8 mouse cellular contexts compared by ENCODE assay signal in the genomic region with DNA sequence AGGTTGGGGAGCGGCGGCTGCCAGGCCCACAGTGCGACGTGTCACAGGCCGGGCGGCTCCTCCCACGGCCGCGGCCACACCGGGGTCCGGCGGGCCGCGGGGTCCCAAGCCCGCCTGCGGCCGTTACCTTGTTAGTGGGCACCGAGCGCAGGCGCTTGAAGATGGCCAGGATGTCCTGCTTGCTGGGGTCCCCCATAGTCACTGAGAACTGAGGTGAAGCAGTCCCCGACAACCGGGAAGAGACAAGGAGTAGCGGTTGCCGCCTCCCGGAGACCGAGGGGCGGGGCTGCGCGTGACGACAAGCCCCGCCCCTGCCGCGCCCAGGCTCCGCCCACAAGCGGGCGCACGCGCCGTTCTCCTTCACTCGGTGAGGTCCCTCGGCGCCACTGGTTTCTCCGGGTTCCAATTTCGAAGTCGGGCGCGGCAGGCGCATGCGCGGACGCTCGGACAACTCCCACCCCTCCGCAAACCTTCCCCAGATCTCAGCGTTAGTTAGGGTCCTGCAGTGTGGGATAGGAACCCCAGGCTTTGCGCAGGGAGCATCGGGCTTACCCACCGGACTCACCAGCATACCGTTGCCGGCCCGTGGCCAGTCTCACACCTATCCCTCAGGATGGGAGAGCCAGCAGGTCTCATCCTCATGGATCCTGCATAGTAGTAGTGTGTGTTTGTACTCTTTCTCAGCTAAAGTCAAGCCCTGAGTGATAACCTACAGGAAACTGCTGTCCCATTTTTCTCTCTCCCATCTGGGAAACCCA. TPM values are rescaled to one million over a fixed set of nuclear protein-coding genes. Genes with fewer than 3 reads are reported as not detected.
DNase-seq lines count a peak whose midpoint lies in the region; ATAC-seq and TF ChIP-seq lines count a peak whose summit lies in the region.

A gene (minus strand): TSS at position 294 of the 758 bp plus-strand sequence.

- TF ChIP-seq CTCF in CH12.LX (conservative IDR thresholded peaks at IDR 0.05 in 1 of 2, IDR thresholded peaks at IDR 0.05 in 1 of 2; ENCODE audit: low read depth in 2 of 2, low read length in 2 of 2) = no peak
- no peak for TF ChIP-seq CTCF in heart, postnatal 0 days (IDR thresholded peaks at IDR 0.05; ENCODE audit: low read depth)
- TF ChIP-seq CTCF in testis, adult 2 months (IDR thresholded peaks at IDR 0.05; ENCODE audit: control insufficient read depth, insufficient read depth, insufficient replicate concordance, low read depth, low read length) = no peak

- H3K9me3 ChIP-seq in CH12.LX (replicated peaks; ENCODE audit: low read length) = no peaks in the 10 kb centered on the region
- no peaks in the 10 kb centered on the region for H3K9me3 ChIP-seq in forebrain, embryonic 12.5 days
- no peaks in the 10 kb centered on the region for H3K9me3 ChIP-seq in heart, postnatal 0 days (replicated peaks; ENCODE audit: control insufficient read depth, low read length)
- no peaks in the 10 kb centered on the region for H3K9me3 ChIP-seq in liver, embryonic 16.5 days (replicated peaks; ENCODE audit: control insufficient read depth, low read length)
- H3K9me3 ChIP-seq in neural tube, embryonic 13.5 days = no peaks in the 10 kb centered on the region

- H3K9ac ChIP-seq in CH12.LX (ENCODE audit: insufficient read depth, low read depth) = peak within 1 kb of the TSS; percentile 53
- H3K9ac ChIP-seq in forebrain, embryonic 12.5 days = peak within 1 kb of the TSS; percentile 85
- H3K9ac ChIP-seq in heart, postnatal 0 days (replicated peaks; ENCODE audit: low read depth, low read length) = peak within 1 kb of the TSS; percentile 66
- peak within 1 kb of the TSS; percentile 83 for H3K9ac ChIP-seq in liver, embryonic 16.5 days (ENCODE audit: low read depth, low read length)
- peak within 1 kb of the TSS; percentile 95 for H3K9ac ChIP-seq in neural tube, embryonic 13.5 days

- in situ Hi-C loops in CH12.LX (cut with MboI; ENCODE audit: low pct_ligation_motif_present, low pct_unique_long_range_greater_than_20kb, low sequenced_read_pairs) = no loop called here

- peak; percentile 85 for DNase-seq in CH12.LX (ENCODE audit: extremely low read depth)
- peak; percentile 84 for DNase-seq in c-Kit-positive CD71-positive TER-119-negative erythroid progenitor cells, embryonic 14.5 days (ENCODE audit: low read depth)
- DNase-seq in heart, postnatal 0 days (ENCODE audit: low spot score) = peak; percentile 84
- peak; percentile 96 to 97 for DNase-seq in kidney, postnatal 4 days

- dilution Hi-C loops in CH12.LX (cut with MboI; ENCODE audit: extremely low pct_ligation_motif_present, extremely low pct_unique_long_range_greater_than_20kb, low sequenced_read_pairs) = no loop called here

- peak; percentile 64; the same call in 1 of the 2 replicates for TF ChIP-seq POLR2A in CH12.LX (IDR thresholded peaks at IDR 0.05; ENCODE audit: low read depth, low read length)
- TF ChIP-seq POLR2A in testis, adult 2 months (IDR thresholded peaks at IDR 0.05; ENCODE audit: control insufficient read depth, low read depth, low read length) = peak; percentile 64

- H3K27ac ChIP-seq in CH12.LX (ENCODE audit: insufficient read depth, low read depth) = no peak within 1 kb of the TSS
- H3K27ac ChIP-seq in forebrain, embryonic 12.5 days = 0 out of 2 replicates have a peak within 1 kb of the TSS, but pooled peaks have one; percentile 13
- H3K27ac ChIP-seq in heart, postnatal 0 days (ENCODE audit: low read depth) = peak within 1 kb of the TSS; percentile 52
- peak within 1 kb of the TSS; percentile 68 for H3K27ac ChIP-seq in liver, embryonic 16.5 days (ENCODE audit: low read length)
- H3K27ac ChIP-seq in neural tube, embryonic 13.5 days (replicated peaks) = peak within 1 kb of the TSS; percentile 67
- H3K27ac ChIP-seq in testis, adult 2 months (ENCODE audit: control insufficient read depth, insufficient read depth, low read depth, low read length) = peak within 1 kb of the TSS; percentile 86

- H3K36me3 ChIP-seq in CH12.LX (replicated peaks in 1 of 2; ENCODE audit: control insufficient read depth in 1 of 2, insufficient read depth in 1 of 2, low read length in 1 of 2) = peaks cover 0 to 12% of the 10 kb centered on the region in 2 experiments
- H3K36me3 ChIP-seq in forebrain, embryonic 12.5 days (replicated peaks) = peaks cover 4% of the 10 kb centered on the region; the same call in 1 of the 2 replicates
- peaks cover 5% of the 10 kb centered on the region; the same call in 1 of the 2 replicates for H3K36me3 ChIP-seq in heart, postnatal 0 days (replicated peaks; ENCODE audit: control insufficient read depth, insufficient read depth, low read length)
- no peaks in the 10 kb centered on the region for H3K36me3 ChIP-seq in liver, embryonic 16.5 days (ENCODE audit: control insufficient read depth, insufficient read depth)
- 0 out of 2 replicates have a peak, but pooled peaks cover 6% of the 10 kb centered on the region for H3K36me3 ChIP-seq in neural tube, embryonic 13.5 days
- H3K36me3 ChIP-seq in testis, adult 2 months (ENCODE audit: control insufficient read depth, insufficient read depth, low read length) = peaks cover 4% of the 10 kb centered on the region

- H3K27me3 ChIP-seq in CH12.LX (replicated peaks) = peaks cover 3% of the 10 kb centered on the region
- H3K27me3 ChIP-seq in forebrain, embryonic 12.5 days = no peaks in the 10 kb centered on the region
- H3K27me3 ChIP-seq in heart, postnatal 0 days (ENCODE audit: control insufficient read depth, insufficient read depth, low read length) = no peaks in the 10 kb centered on the region
- no peaks in the 10 kb centered on the region for H3K27me3 ChIP-seq in liver, embryonic 16.5 days (ENCODE audit: control insufficient read depth, insufficient read depth, low read depth, low read length)
- no peaks in the 10 kb centered on the region for H3K27me3 ChIP-seq in neural tube, embryonic 13.5 days
- no peaks in the 10 kb centered on the region for H3K27me3 ChIP-seq in testis, adult 2 months (ENCODE audit: control insufficient read depth, insufficient read depth, low read length)

- WGBS in forebrain, embryonic 12.5 days = under 1% methylated on average over 51 of the region's 60 CpGs
- WGBS in heart, postnatal 0 days = under 1% methylated on average over 51 of the region's 60 CpGs
- under 1% methylated on average over 58 of the region's 60 CpGs for WGBS in liver, embryonic 16.5 days (ENCODE audit: insufficient replicate concordance)
- WGBS in neural tube, embryonic 13.5 days = under 1% methylated on average over 58 of the region's 60 CpGs

- peak within 1 kb of the TSS; percentile 68 to 78 (median 72) for H3K4me3 ChIP-seq in CH12.LX (replicated peaks in 1 of 3; ENCODE audit: low read depth in 2 of 3, low read length in 2 of 3, poor library complexity in 1 of 3)
- peak within 1 kb of the TSS; percentile 81 for H3K4me3 ChIP-seq in forebrain, embryonic 12.5 days (replicated peaks)
- H3K4me3 ChIP-seq in heart, postnatal 0 days (ENCODE audit: low read depth, low read length) = peak within 1 kb of the TSS; percentile 75
- peak within 1 kb of the TSS; percentile 86 for H3K4me3 ChIP-seq in liver, embryonic 16.5 days (ENCODE audit: low read depth, low read length)
- peak within 1 kb of the TSS; percentile 87 for H3K4me3 ChIP-seq in neural tube, embryonic 13.5 days
- H3K4me3 ChIP-seq in testis, adult 2 months (ENCODE audit: control insufficient read depth, low read depth, low read length) = peak within 1 kb of the TSS; percentile 91

- H3K4me1 ChIP-seq in CH12.LX (ENCODE audit: control insufficient read depth in 1 of 2, insufficient read depth in 2 of 2) = peaks cover 3 to 15% of the 10 kb centered on the region in 2 experiments
- peaks cover 19% of the 10 kb centered on the region for H3K4me1 ChIP-seq in forebrain, embryonic 12.5 days
- peaks cover 16% of the 10 kb centered on the region for H3K4me1 ChIP-seq in heart, postnatal 0 days (ENCODE audit: control insufficient read depth, insufficient read depth)
- H3K4me1 ChIP-seq in liver, embryonic 16.5 days (ENCODE audit: control insufficient read depth, low read depth, low read length) = peaks cover 28% of the 10 kb centered on the region
- H3K4me1 ChIP-seq in neural tube, embryonic 13.5 days (replicated peaks) = peaks cover 19% of the 10 kb centered on the region
- peaks cover 8% of the 10 kb centered on the region for H3K4me1 ChIP-seq in testis, adult 2 months (ENCODE audit: control insufficient read depth, insufficient read depth, low read length)

- no peaks in the 10 kb centered on the region for H3K79me2 ChIP-seq in CH12.LX (replicated peaks; ENCODE audit: control insufficient read depth, extremely low read depth, insufficient read depth, poor library complexity, severe bottlenecking)

- no peak for TF ChIP-seq EP300 in CH12.LX (IDR thresholded peaks at IDR 0.05; ENCODE audit: low read length)
- TF ChIP-seq EP300 in heart, postnatal 0 days (IDR thresholded peaks at IDR 0.05; ENCODE audit: low read depth) = no peak

- H3K4me2 ChIP-seq in CH12.LX (ENCODE audit: insufficient read depth, low read depth, poor library complexity, severe bottlenecking) = peak within 1 kb of the TSS; percentile 52
- peak within 1 kb of the TSS; percentile 89 for H3K4me2 ChIP-seq in forebrain, embryonic 12.5 days
- H3K4me2 ChIP-seq in heart, postnatal 0 days (ENCODE audit: low read depth, low read length) = peak within 1 kb of the TSS; percentile 84
- peak within 1 kb of the TSS; percentile 91 for H3K4me2 ChIP-seq in liver, embryonic 16.5 days (ENCODE audit: low read depth, low read length)
- peak within 1 kb of the TSS; percentile 73 for H3K4me2 ChIP-seq in neural tube, embryonic 13.5 days

- no peak for TF ChIP-seq RAD21 in CH12.LX (IDR thresholded peaks at IDR 0.05; ENCODE audit: low read depth, low read length)

- ATAC-seq in forebrain, embryonic 12.5 days (ENCODE audit: low FRiP score) = peak; percentile 94
- peak; percentile 93 for ATAC-seq in heart, postnatal 0 days (ENCODE audit: insufficient read depth, low read depth)
- peak; percentile 90 for ATAC-seq in liver, embryonic 16.5 days (ENCODE audit: low read depth)
- ATAC-seq in neural tube, embryonic 13.5 days (ENCODE audit: low read depth) = peak; percentile 87

TF ChIP-seq in CH12.LX, 34 proteins besides CTCF, POLR2A, EP300 and RAD21 (continues in another document):
- TF ChIP-seq SIN3A (IDR thresholded peaks at IDR 0.05; ENCODE audit: low read length) = peak; percentile 78
- TF ChIP-seq TCF12 (IDR thresholded peaks at IDR 0.05; ENCODE audit: low read depth, low read length) = no peak
- TF ChIP-seq ZMIZ1 (IDR thresholded peaks at IDR 0.05; ENCODE audit: low read depth, low read length) = peak; percentile 47; the same call in 1 of the 2 replicates

RNA-seq across cellular contexts. Expression of the gene that starts here (rescaled TPM):
- total RNA-seq in CH12.LX (2012; rRNA removed) (21.7 and 23.7 TPM in 2 replicates), CH12.LX (2014; rRNA removed) (17.9 and 20.3 TPM in 2 replicates)
- polyA plus RNA-seq in CH12.LX (2012; ENCODE audit: insufficient read length, low read depth) = 11.0 and 13.8 TPM in 2 replicates
- polyA plus RNA-seq in forebrain, embryonic 12.5 days (2016; fragmentation: Nextera tagmentation; extraction: Ambion mirVana) = 35.3 and 37.3 TPM in 2 replicates
- 86.9 and 112 TPM in 2 replicates for total RNA-seq in heart, postnatal 0 days (2014; rRNA removed; ENCODE audit: low replicate concordance)
- 22.4 and 25.4 TPM in 2 replicates for polyA plus RNA-seq in heart, postnatal 0 days (2015; fragmentation: Nextera tagmentation; extraction: Ambion mirVana)
- 17.3 and 18.6 TPM in 2 replicates for polyA plus RNA-seq in liver, embryonic 16.5 days (2015; fragmentation: Nextera tagmentation; extraction: Ambion mirVana)
- polyA plus RNA-seq in neural tube, embryonic 13.5 days (2015; fragmentation: Nextera tagmentation; extraction: Ambion mirVana) = 39.6 and 43.5 TPM in 2 replicates
- polyA plus RNA-seq in testis, adult 2 months (2012; rRNA removed) = 139 and 142 TPM in 2 replicates
